Mouse (Mus musculus): ENCODE data around the gene Gm11541. TPM values are rescaled to one million over a fixed set of nuclear protein-coding genes. Genes with fewer than 3 reads are reported as not detected.

Gm11541 gene
- total and polyA plus RNA-seq, 3 experiments, result not detected

DNA sequence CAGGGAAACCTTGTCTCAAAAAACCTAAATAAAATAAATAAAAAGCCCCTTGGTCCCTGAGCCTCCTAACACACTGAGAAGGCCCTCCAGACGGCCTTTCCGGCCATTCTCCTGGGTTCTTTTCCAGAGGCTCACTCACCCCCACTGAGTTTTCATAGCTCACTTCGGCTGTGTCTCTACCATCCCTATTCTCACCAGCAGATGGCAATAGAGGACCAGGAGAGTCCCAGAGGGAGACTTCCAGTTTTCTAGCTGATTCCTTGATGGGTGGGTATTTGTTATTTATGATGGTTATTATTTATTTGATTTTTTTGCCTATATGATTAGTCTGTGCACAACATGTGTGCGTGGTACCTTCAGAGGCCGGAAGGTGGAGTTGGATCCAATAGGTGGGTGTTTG is 26.0 kb upstream of the Gm11541 start:
- 24% methylated on average over 5 of the region's 5 CpGs for WGBS
- no peaks in the 10 kb centered on the region for H3K36me3 ChIP-seq (ENCODE audit: control insufficient read depth, insufficient read depth, low read length)
- H3K79me2 ChIP-seq (replicated peaks; ENCODE audit: control insufficient read depth, insufficient read depth, low read length), result no peaks in the 10 kb centered on the region
- H3K27ac ChIP-seq, result no peak overlapping the region
- H3K9ac ChIP-seq (ENCODE audit: low read depth, low read length), result no peak overlapping the region
- no peaks in the 10 kb centered on the region for H3K4me1 ChIP-seq (ENCODE audit: control insufficient read depth, insufficient read depth, low read length)
- intact Hi-C loops (cut with DNase I), result loop anchor here (1.0 kb wide), 1 partner anchor 206 kb away; the partner anchor contains the start of gene Col1a1
- DNase-seq, result peak; percentile 48 to 65
- TF ChIP-seq CTCF (IDR thresholded peaks at IDR 0.05) (peak; percentile 94), POLR2A (IDR thresholded peaks at IDR 0.05; ENCODE audit: insufficient read depth, low read depth, low read length) (no peak)
- no peak overlapping the region for H3K4me3 ChIP-seq
- H3K27me3 ChIP-seq (ENCODE audit: control insufficient read depth, insufficient read depth, low read length), result no peaks in the 10 kb centered on the region

DNA sequence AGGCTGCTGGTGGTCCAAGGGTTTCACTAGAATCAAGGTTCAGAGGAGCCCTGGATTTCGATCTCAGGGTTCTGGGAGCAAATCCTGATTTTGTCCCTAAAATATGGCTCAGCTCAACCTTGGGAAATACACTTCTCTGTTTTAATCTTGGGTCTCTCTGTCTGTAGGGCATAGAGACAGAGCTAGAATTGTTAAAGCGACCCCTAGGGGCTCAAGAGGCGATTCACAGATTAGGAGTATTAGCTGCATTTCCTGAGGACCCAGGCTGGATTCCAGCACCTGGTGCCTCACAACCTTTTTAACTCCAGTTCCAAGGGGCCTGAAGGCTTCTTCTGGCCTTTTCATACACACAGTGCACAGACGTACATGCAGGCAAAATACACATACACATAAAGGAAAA is 25.3 kb upstream of the Gm11541 start:
- 35% methylated on average over 4 of the region's 4 CpGs for WGBS
- H3K79me2 ChIP-seq (replicated peaks; ENCODE audit: control insufficient read depth, insufficient read depth, low read length), result no peaks in the 10 kb centered on the region
- H3K4me3 ChIP-seq, result no peak overlapping the region
- no peaks in the 10 kb centered on the region for H3K4me1 ChIP-seq (ENCODE audit: control insufficient read depth, insufficient read depth, low read length)
- intact Hi-C loops (cut with DNase I), result no loop called here
- H3K27me3 ChIP-seq (ENCODE audit: control insufficient read depth, insufficient read depth, low read length), result no peaks in the 10 kb centered on the region
- no peaks in the 10 kb centered on the region for H3K36me3 ChIP-seq (ENCODE audit: control insufficient read depth, insufficient read depth, low read length)
- H3K9ac ChIP-seq (ENCODE audit: low read depth, low read length), result no peak overlapping the region
- no peak for DNase-seq
- TF ChIP-seq EP300 (IDR thresholded peaks at IDR 0.05; ENCODE audit: insufficient read depth, low read depth, low read length), result no peak
- 0 out of 2 replicates have a peak, but pooled peaks have one; percentile 10 for TF ChIP-seq CTCF (IDR thresholded peaks at IDR 0.05)
- TF ChIP-seq POLR2A (IDR thresholded peaks at IDR 0.05; ENCODE audit: insufficient read depth, low read depth, low read length), result no peak
- no peak overlapping the region for H3K27ac ChIP-seq

DNA sequence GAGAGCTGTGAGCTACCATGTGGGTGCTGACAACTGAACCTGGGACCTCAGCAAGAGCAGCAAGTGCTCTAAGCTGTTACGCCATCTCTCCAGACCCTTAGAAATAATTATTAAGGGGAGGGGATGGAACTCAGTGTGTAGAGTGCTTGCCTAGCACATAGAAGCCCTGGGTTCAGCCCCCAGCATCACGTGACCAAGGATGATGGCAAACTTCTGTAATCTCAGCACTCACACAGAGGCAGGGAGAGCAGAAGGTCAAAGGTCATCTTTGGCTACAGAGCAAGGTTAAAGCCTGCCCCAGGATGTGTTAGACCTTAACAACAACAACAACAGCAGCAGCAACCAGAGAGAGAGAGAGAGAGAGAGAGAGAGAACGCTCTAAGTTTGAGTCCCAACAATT is 24.2 kb upstream of the Gm11541 start:
- no peak overlapping the region for H3K9ac ChIP-seq (ENCODE audit: low read depth, low read length)
- intact Hi-C loops (cut with DNase I), result no loop called here
- H3K27me3 ChIP-seq (ENCODE audit: control insufficient read depth, insufficient read depth, low read length), result no peaks in the 10 kb centered on the region
- 80% methylated on average over 3 of the region's 3 CpGs for WGBS
- no peaks in the 10 kb centered on the region for H3K36me3 ChIP-seq (ENCODE audit: control insufficient read depth, insufficient read depth, low read length)
- no peak overlapping the region for H3K4me3 ChIP-seq
- no peak for DNase-seq
- TF ChIP-seq POLR2A (IDR thresholded peaks at IDR 0.05; ENCODE audit: insufficient read depth, low read depth, low read length), result no peak
- no peak for TF ChIP-seq CTCF (IDR thresholded peaks at IDR 0.05)
- no peak for TF ChIP-seq EP300 (IDR thresholded peaks at IDR 0.05; ENCODE audit: insufficient read depth, low read depth, low read length)
- no peaks in the 10 kb centered on the region for H3K4me1 ChIP-seq (ENCODE audit: control insufficient read depth, insufficient read depth, low read length)
- H3K27ac ChIP-seq, result no peak overlapping the region
- no peaks in the 10 kb centered on the region for H3K79me2 ChIP-seq (replicated peaks; ENCODE audit: control insufficient read depth, insufficient read depth, low read length)

DNA sequence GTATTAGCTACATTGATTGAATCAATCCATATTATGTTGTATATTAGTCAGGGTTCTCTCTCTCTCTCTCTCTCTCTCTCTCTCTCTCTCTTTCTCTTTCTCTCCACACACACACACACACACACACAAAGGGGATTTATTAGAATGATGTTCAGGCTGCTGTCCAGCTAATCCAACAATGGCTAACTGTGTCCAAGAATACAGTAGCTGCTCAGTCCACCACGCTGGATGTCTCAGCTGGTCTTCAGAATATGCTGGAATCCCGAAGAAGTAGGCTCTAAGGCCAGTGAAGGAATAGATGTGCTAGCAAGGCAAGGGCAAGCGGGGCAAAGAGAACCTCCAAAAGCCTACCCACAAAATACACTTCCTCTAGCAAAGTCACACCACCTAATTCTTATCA is 23.0 kb upstream of the Gm11541 start:
- Histone ChIP-seq H3K9ac (ENCODE audit: low read depth, low read length) (no peak overlapping the region), H3K27ac (no peak overlapping the region), H3K36me3 (ENCODE audit: control insufficient read depth, insufficient read depth, low read length) (no peaks in the 10 kb centered on the region), H3K4me1 (ENCODE audit: control insufficient read depth, insufficient read depth, low read length) (no peaks in the 10 kb centered on the region), H3K27me3 (ENCODE audit: control insufficient read depth, insufficient read depth, low read length) (no peaks in the 10 kb centered on the region), H3K4me3 (no peak overlapping the region), H3K79me2 (replicated peaks; ENCODE audit: control insufficient read depth, insufficient read depth, low read length) (no peaks in the 10 kb centered on the region)
- DNase-seq, result no peak
- intact Hi-C loops (cut with DNase I), result no loop called here
- TF ChIP-seq CTCF (IDR thresholded peaks at IDR 0.05) (no peak), EP300 (IDR thresholded peaks at IDR 0.05; ENCODE audit: insufficient read depth, low read depth, low read length) (no peak), POLR2A (IDR thresholded peaks at IDR 0.05; ENCODE audit: insufficient read depth, low read depth, low read length) (no peak)
- 82% methylated on average over 3 of the region's 3 CpGs for WGBS

DNA sequence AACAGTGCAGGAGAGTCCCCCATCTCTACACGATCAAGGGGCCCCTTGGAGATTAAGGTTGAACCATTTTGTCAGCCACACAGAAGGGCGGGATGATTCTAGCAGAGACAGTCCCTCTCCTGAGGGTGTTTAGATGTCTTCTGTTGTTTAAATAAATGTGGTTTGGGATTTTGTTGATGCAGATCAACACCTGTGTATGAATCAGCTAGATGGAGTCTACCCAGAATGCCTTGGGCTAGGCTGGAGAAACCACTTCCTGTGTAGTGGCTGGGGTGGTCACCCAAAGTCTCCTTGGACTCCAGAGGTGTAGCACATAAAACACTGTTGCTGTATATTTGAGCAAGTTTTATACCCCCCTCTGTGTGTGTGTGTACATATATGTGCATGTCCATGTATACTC is 14.9 kb upstream of the Gm11541 start:
- intact Hi-C loops (cut with DNase I), result loop anchor here (5.0 kb wide), 2 partner anchors 87 to 172 kb away; partner anchors contain the start of gene Rsad1
- 78% methylated on average over 2 of the region's 2 CpGs for WGBS
- no peaks in the 10 kb centered on the region for H3K79me2 ChIP-seq (replicated peaks; ENCODE audit: control insufficient read depth, insufficient read depth, low read length)

DNA sequence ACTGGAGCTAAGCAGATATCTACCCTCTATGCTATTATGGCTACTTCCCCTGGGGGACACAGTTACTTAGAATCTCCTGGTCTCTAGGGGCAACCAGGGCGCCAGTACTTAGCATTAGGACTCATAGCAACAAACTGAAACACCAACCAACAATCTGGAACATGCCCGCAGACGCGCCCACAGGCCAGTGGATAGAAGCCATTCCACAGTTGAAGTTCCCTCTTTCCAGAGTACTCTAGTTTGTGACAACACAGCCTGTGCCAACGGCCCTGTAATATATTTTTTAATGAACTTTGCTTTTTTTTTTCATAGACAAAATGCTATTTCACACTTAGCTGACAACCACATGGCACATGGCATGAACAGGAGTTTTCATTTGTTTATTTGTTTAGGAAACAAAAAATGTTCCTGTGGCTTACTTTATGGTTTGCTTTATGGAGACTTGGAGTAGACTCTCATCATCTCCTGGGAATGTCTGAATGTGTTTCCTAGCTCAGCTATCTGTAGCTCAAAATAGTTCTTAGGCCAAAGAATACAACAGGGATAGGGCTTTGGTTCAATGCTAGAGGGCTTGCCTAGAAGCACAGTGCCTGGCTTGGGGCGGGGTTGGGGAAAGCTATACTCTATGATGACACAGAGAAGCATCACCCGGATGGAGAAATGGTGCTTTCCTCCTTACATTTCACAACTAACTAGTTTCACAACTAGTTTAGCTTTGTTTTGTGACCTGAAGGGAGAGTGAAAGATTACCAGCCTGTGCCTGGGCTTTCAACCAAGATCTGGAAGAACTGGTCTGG is 14.0 kb upstream of the Gm11541 start:
- Histone ChIP-seq H3K27ac (peak overlapping the region; percentile 13; the same call in 1 of the 2 replicates), H3K79me2 (replicated peaks; ENCODE audit: control insufficient read depth, insufficient read depth, low read length) (no peaks in the 10 kb centered on the region), H3K4me1 (ENCODE audit: control insufficient read depth, insufficient read depth, low read length) (no peaks in the 10 kb centered on the region), H3K27me3 (ENCODE audit: control insufficient read depth, insufficient read depth, low read length) (0 out of 2 replicates have a peak, but pooled peaks cover 1% of the 10 kb centered on the region), H3K36me3 (ENCODE audit: control insufficient read depth, insufficient read depth, low read length) (no peaks in the 10 kb centered on the region), H3K9ac (ENCODE audit: low read depth, low read length) (no peak overlapping the region), H3K4me3 (no peak overlapping the region)
- TF ChIP-seq EP300 (IDR thresholded peaks at IDR 0.05; ENCODE audit: insufficient read depth, low read depth, low read length) (no peak), POLR2A (IDR thresholded peaks at IDR 0.05; ENCODE audit: insufficient read depth, low read depth, low read length) (no peak), CTCF (IDR thresholded peaks at IDR 0.05) (no peak)
- no peak for DNase-seq
- intact Hi-C loops (cut with DNase I), result loop anchor here (5.0 kb wide), 2 partner anchors 86 to 171 kb away; partner anchors contain the start of gene Rsad1
- WGBS, result 67% methylated on average over 7 of the region's 7 CpGs

More for the DNA sequence above, 14.9 kb upstream of the Gm11541 start:
- TF ChIP-seq POLR2A (IDR thresholded peaks at IDR 0.05; ENCODE audit: insufficient read depth, low read depth, low read length) (no peak), CTCF (IDR thresholded peaks at IDR 0.05) (no peak), EP300 (IDR thresholded peaks at IDR 0.05; ENCODE audit: insufficient read depth, low read depth, low read length) (no peak)
- Histone ChIP-seq H3K4me1 (ENCODE audit: control insufficient read depth, insufficient read depth, low read length) (no peaks in the 10 kb centered on the region), H3K4me3 (no peak overlapping the region), H3K36me3 (ENCODE audit: control insufficient read depth, insufficient read depth, low read length) (no peaks in the 10 kb centered on the region), H3K27me3 (ENCODE audit: control insufficient read depth, insufficient read depth, low read length) (no peaks in the 10 kb centered on the region), H3K27ac (no peak overlapping the region), H3K9ac (ENCODE audit: low read depth, low read length) (no peak overlapping the region)
- DNase-seq, result no peak
